Mouse (Mus musculus) midbrain, embryonic 15.5 days (tissue): ENCODE measurements around the gene Tomm34. TPM values are rescaled to one million over a fixed set of nuclear protein-coding genes. Genes with fewer than 3 reads are reported as not detected.

ENCODE experiments used
- ATAC-seq: fragments of 200-750 bp; cut with Nextera tagmentation; replicated peaks from 2 replicates; pipeline ENCODE4 v1.8.0; 2017; ENCODE audit warnings: moderate TSS enrichment
- H3K27ac ChIP-seq: fragments of 300-500 bp; sonication (generic); 2 replicates; pipeline ENCODE4 v1.5.1; 2015; ENCODE audit warnings: mild to moderate bottlenecking, inconsistent platforms
- H3K27me3 ChIP-seq: fragments of 300-500 bp; sonication (generic); replicated peaks from 2 replicates; pipeline ENCODE4 v1.6.1; 2015; ENCODE audit warnings: inconsistent platforms
- H3K36me3 ChIP-seq: fragments of 300-500 bp; sonication (generic); replicated peaks from 2 replicates; pipeline ENCODE4 v1.6.1; 2015; ENCODE audit warnings: inconsistent platforms
- H3K4me1 ChIP-seq: fragments of 300-500 bp; sonication (generic); 2 replicates; pipeline ENCODE4 v1.6.1; 2015; ENCODE audit warnings: inconsistent platforms
- H3K4me2 ChIP-seq: fragments of 300-500 bp; sonication (generic); 2 replicates; pipeline ENCODE4 v1.6.1; 2015; ENCODE audit warnings: inconsistent platforms, mild to moderate bottlenecking, moderate library complexity
- H3K4me3 ChIP-seq: fragments of 300-500 bp; sonication (generic); 2 replicates; pipeline ENCODE4 v1.5.1; 2015; ENCODE audit warnings: mild to moderate bottlenecking, inconsistent platforms
- H3K9ac ChIP-seq: fragments of 300-500 bp; sonication (generic); 2 replicates; pipeline ENCODE4 v1.6.1; 2015; ENCODE audit warnings: mild to moderate bottlenecking, inconsistent platforms
- H3K9me3 ChIP-seq: fragments of 300-500 bp; sonication (generic); 2 replicates; pipeline ENCODE4 v1.6.1; 2016; ENCODE audit warnings: inconsistent platforms
- WGBS: fragments of 180-500 bp; shearing (Covaris S2); methylation state at CpG from one replicate; pipeline ENCODE4 v1.1.7; 2015; ENCODE audit warnings: mixed read lengths; 5-methylcytosine and 5-hydroxymethylcytosine counted together
- polyA plus RNA-seq: library from polyadenylated mRNA; unstranded; fragments of >200 nt; fragmentation: Nextera tagmentation; extraction: Ambion mirVana; gene quantifications from 2 replicates; pipeline ENCODE4 v1.2.1, GENCODE M21; 2015

The Tomm34 gene
- polyA plus RNA-seq, 1 experiment from 2014 or later = 52.9 TPM

DNA sequence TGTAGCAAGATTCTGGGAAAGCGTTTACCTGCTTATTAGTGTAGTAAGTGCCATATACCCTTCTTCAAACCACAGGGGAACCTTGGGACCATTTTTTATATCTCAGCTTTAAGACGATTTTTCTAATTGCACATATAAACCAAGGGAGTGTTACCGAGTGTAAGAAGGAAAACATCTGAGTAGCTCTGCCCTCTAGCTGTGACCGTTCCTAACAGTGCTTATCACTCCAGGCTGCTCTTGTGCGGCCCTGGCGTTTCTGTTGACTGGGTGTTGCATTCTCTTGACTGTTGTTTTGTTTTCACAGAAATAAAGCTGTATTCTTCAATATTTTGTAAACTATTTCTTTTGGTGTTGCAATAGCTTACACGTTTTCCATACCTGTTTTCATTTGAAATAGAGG lies 23.2 kb upstream of the Tomm34 start:
- peaks cover 13% of the 10 kb centered on the region for H3K36me3 ChIP-seq
- WGBS = 87% methylated on average over 7 of the region's 7 CpGs

DNA sequence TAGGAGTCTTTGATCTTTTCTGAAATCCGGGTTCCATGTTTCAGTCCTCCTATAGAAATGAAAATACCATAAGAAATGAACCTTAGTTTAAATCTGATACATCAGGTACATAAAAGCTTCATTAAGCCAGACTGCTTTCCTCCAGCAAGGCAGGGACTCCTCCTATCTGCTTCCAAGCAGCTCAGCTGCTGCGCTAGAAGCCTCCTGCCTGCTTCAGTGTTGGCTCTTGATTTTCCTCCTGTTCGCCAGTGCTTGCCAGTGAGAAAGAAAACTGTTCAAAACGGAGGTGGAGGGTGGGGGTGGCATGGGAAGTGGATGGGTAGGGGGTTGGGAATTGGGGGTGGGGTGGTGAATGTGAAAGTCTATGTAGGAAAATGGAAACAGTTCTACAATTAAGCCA lies 18.5 kb upstream of the Tomm34 start:
- WGBS = 89% methylated on average over 4 of the region's 4 CpGs
- H3K9me3 ChIP-seq = no peaks in the 10 kb centered on the region
- H3K4me2 ChIP-seq = no peak overlapping the region
- H3K4me1 ChIP-seq = no peaks in the 10 kb centered on the region
- no peak overlapping the region for H3K27ac ChIP-seq
- peaks cover 28% of the 10 kb centered on the region for H3K36me3 ChIP-seq
- no peaks in the 10 kb centered on the region for H3K27me3 ChIP-seq
- no peak overlapping the region for H3K9ac ChIP-seq
- no peak overlapping the region for H3K4me3 ChIP-seq
- no peak for ATAC-seq

More for the DNA sequence above, 23.2 kb upstream of the Tomm34 start:
- Histone ChIP-seq H3K4me1 (no peaks in the 10 kb centered on the region), H3K9me3 (no peaks in the 10 kb centered on the region), H3K27me3 (no peaks in the 10 kb centered on the region), H3K4me2 (no peak overlapping the region), H3K9ac (no peak overlapping the region), H3K4me3 (no peak overlapping the region), H3K27ac (no peak overlapping the region)
- no peak for ATAC-seq

DNA sequence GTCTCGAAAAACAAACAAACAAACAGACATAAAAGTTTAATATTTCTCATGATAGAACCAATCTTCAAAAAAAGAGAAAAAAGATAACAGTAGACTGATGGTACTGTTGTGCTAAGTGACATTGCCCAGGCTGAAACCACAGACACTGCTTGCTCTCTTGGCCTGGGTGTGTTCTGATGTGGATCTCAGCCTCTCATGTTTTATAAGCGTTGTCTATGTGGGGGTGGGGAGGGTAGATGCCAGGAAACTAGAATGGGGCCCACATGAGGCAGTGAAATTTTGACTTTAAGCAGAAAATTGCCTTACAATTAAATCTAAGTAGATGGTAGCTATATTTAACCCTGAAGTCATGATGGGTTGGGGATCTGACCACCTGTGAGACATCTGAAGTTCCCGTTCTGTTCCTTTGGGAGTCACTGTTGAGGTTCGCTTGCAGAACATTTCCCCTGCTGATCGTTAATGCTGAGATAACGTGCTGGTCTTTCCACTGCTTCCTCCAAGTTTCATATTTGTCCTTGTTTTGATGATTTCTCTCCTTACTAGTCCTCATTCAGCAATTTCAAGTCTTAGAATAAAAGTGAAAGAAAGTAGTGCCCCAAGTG lies 16.5 kb upstream of the Tomm34 start:
- Histone ChIP-seq H3K9me3 (no peaks in the 10 kb centered on the region), H3K27ac (no peak overlapping the region), H3K4me3 (no peak overlapping the region), H3K4me2 (no peak overlapping the region), H3K9ac (no peak overlapping the region), H3K36me3 (peaks cover 38% of the 10 kb centered on the region), H3K27me3 (no peaks in the 10 kb centered on the region), H3K4me1 (no peaks in the 10 kb centered on the region)
- no peak for ATAC-seq
- WGBS = 92% methylated on average over 6 of the region's 6 CpGs

DNA sequence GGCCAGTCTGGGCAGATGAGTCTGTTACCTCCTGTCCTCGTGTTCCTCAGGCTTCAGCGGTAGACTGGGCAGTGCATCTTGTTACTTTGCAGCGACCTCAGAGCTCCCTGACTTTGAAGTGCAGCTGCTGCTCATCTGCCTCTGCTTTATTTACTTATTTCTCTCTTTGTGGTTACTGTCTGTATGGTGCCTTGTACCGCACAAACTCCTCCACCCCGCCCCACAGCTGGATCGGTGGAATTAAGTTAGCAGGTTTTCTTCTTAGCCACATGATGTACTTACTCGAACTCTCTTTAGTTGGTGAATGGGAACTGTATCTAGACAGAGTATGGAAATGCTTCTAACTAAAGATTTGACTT lies 13.4 kb upstream of the Tomm34 start:
- Histone ChIP-seq H3K4me1 (no peaks in the 10 kb centered on the region), H3K9ac (no peak overlapping the region), H3K9me3 (no peaks in the 10 kb centered on the region), H3K27me3 (no peaks in the 10 kb centered on the region), H3K27ac (no peak overlapping the region), H3K36me3 (peaks cover 44% of the 10 kb centered on the region), H3K4me2 (no peak overlapping the region), H3K4me3 (no peak overlapping the region)
- ATAC-seq = no peak
- WGBS = 91% methylated on average over 7 of the region's 7 CpGs

DNA sequence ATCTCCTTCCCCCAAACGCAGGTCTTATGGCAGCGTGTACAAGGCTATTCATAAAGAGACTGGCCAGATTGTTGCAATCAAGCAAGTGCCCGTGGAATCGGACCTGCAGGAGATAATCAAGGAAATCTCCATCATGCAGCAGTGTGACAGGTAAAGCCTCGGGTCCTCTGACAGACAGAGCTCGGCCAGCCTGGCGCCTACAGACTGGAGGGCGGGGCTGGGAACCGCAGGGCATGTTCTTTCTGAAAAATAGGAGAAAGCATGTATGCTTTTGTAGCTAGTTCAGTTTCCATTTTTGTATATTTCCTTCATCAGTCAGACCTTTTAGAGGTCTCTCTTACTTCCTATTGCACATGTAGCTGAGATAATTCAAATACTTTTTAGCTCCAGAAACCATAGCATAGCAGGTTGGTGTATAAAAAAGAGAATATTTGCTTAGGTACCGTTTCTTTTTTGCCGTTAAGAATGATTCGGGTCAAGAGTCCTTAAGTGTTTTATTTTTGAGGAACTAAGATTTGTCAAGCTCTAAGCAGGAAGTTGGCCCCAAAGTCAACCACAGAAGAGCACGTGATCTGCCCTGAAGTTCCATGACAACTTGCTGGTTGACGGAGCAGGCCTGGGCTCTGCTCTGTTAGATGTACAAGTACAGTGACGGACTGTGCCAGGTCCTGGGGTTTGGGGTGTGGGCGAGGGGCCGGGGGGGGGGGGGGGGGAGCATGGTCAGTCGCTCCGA lies 12.8 kb upstream of the Tomm34 start:
- Histone ChIP-seq H3K4me2 (no peak overlapping the region), H3K36me3 (peaks cover 40% of the 10 kb centered on the region), H3K4me3 (no peak overlapping the region), H3K9ac (no peak overlapping the region), H3K27ac (no peak overlapping the region), H3K4me1 (no peaks in the 10 kb centered on the region), H3K27me3 (no peaks in the 10 kb centered on the region), H3K9me3 (no peaks in the 10 kb centered on the region)
- WGBS = 92% methylated on average over 19 of the region's 19 CpGs
- no peak for ATAC-seq

GRCm38 (mm10) chr2:164082175-164082574 lies 11.2 kb upstream of the Tomm34 start:
- Histone ChIP-seq H3K9ac (no peak overlapping the region), H3K9me3 (no peaks in the 10 kb centered on the region), H3K4me1 (no peaks in the 10 kb centered on the region), H3K4me3 (no peak overlapping the region), H3K36me3 (peaks cover 30% of the 10 kb centered on the region), H3K27me3 (no peaks in the 10 kb centered on the region), H3K4me2 (no peak overlapping the region), H3K27ac (no peak overlapping the region)
- 97% methylated on average over 10 of the region's 10 CpGs for WGBS
- ATAC-seq = no peak

GRCm38 (mm10) chr2:164081577-164081976 lies 10.6 kb upstream of the Tomm34 start:
- WGBS = 97% methylated on average over 10 of the region's 10 CpGs
- Histone ChIP-seq H3K4me1 (no peaks in the 10 kb centered on the region), H3K27me3 (no peaks in the 10 kb centered on the region), H3K4me2 (no peak overlapping the region), H3K9ac (no peak overlapping the region), H3K27ac (no peak overlapping the region), H3K4me3 (no peak overlapping the region), H3K9me3 (no peaks in the 10 kb centered on the region), H3K36me3 (peaks cover 24% of the 10 kb centered on the region)
- no peak for ATAC-seq

GRCm38 (mm10) chr2:164079488-164079887 lies 8.5 kb upstream of the Tomm34 start:
- Histone ChIP-seq H3K4me1 (peaks cover 12% of the 10 kb centered on the region), H3K27ac (no peak overlapping the region), H3K4me2 (no peak overlapping the region), H3K36me3 (peaks cover 20% of the 10 kb centered on the region; the same call in 1 of the 2 replicates), H3K9me3 (no peaks in the 10 kb centered on the region), H3K4me3 (no peak overlapping the region), H3K9ac (no peak overlapping the region), H3K27me3 (no peaks in the 10 kb centered on the region)
- 93% methylated on average over 6 of the region's 6 CpGs for WGBS
- ATAC-seq = no peak

DNA sequence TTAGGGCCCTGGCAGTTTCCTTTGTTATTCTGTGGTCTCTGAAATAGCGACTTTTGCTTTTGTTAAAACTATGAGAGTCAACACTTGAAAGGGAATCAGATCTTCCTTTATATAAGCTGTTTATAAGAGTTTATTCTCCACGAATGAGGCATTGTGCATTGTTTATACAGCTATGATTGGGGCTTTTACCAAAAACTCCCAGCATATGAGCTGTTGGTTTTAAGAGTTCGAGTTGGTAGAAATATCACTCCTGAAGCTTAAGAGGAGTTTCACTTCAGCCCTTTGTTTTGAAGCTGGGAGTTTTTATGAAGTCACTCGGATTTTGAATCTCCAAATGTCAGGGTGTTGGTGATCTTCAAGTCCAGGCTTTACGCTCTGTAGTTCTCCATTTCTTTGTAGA lies 6.9 kb upstream of the Tomm34 start:
- 86% methylated on average over 5 of the region's 5 CpGs for WGBS
- peaks cover 13% of the 10 kb centered on the region for H3K4me1 ChIP-seq
- no peaks in the 10 kb centered on the region for H3K9me3 ChIP-seq
- no peak overlapping the region for H3K27ac ChIP-seq
- H3K9ac ChIP-seq = no peak overlapping the region
- no peak overlapping the region for H3K4me3 ChIP-seq
- no peak for ATAC-seq
- H3K27me3 ChIP-seq = no peaks in the 10 kb centered on the region
- no peak overlapping the region for H3K4me2 ChIP-seq
- peaks cover 12% of the 10 kb centered on the region; the same call in 1 of the 2 replicates for H3K36me3 ChIP-seq

DNA sequence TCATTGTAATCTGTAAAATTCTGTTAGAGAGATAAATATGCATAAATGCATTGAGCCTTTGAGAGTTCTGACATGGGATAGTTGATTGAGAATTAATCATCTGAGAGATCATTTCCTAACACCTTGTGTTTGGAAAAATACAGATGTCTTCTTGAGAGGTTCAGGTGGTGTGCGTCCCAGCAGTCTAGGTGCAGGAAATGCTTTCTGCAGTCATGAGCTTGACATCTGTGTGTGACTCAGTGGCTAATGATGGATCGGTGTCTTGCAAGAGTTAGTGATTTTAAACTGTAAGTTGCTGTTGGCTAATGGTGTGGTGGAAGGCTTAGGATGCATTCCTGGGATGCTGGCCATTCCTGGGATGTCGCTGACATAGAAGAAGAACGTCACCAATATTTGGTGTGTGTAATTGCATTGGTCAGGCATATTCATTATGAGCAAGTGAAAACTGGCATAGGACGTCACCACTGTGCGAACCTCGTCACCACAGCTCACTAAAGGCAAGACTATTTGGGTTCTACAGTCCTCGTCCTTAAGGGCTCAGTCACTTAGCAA lies 6.0 kb upstream of the Tomm34 start:
- no peak overlapping the region for H3K4me2 ChIP-seq
- no peak for ATAC-seq
- no peaks in the 10 kb centered on the region for H3K9me3 ChIP-seq
- no peak overlapping the region for H3K4me3 ChIP-seq
- WGBS = 93% methylated on average over 8 of the region's 8 CpGs
- no peaks in the 10 kb centered on the region for H3K27me3 ChIP-seq
- H3K27ac ChIP-seq = no peak overlapping the region
- H3K36me3 ChIP-seq = peaks cover 5% of the 10 kb centered on the region; the same call in 1 of the 2 replicates
- H3K9ac ChIP-seq = no peak overlapping the region
- peaks cover 13% of the 10 kb centered on the region for H3K4me1 ChIP-seq

GRCm38 (mm10) chr2:164075088-164075487 lies 4.1 kb upstream of the Tomm34 start:
- 63% methylated on average over 5 of the region's 5 CpGs for WGBS
- ATAC-seq = no peak
- Histone ChIP-seq H3K27ac (no peak overlapping the region), H3K36me3 (no peaks in the 10 kb centered on the region; the same call in 1 of the 2 replicates), H3K27me3 (no peaks in the 10 kb centered on the region), H3K9ac (no peak overlapping the region), H3K4me2 (peak overlapping the region; percentile 89), H3K9me3 (no peaks in the 10 kb centered on the region), H3K4me3 (peak overlapping the region; percentile 96), H3K4me1 (peaks cover 14% of the 10 kb centered on the region)

DNA sequence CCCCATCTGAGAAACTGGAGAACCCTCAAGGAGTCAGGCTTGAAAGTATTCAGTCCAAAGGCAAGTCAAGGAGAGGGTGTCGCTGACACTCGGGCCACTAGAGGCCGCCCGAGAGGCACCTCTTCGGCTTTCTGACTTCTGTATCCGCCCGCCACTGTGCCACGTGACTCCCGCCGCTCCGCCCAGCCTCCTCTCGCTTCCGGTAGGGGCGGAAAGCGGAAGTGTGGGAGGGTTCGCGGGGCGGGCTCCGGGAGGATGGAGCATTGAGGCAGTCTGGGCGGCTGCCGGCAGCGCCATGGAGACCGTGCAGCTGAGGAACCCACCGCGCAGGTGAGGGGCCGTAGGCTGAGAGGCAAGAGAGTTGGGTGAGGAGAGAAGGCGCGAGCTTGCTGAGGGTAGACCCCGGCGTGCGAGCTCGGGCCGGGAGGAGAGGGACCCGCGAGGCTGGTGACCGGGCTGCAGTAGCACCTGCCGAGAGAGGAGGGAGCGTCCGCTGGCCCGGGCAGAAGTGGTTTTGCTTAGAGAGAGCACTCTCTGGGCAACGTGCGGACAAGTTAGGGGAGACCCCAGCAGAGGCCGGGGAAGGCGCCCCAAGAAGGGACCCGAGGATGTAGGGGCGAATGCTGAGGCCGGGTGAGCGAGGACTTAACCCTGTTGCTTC lies 3.1 kb upstream of the Tomm34 start:
- H3K27ac ChIP-seq = peak overlapping the region; percentile 73
- peak overlapping the region; percentile 84 for H3K9ac ChIP-seq
- peak; percentile 83 for ATAC-seq
- no peaks in the 10 kb centered on the region for H3K27me3 ChIP-seq
- H3K4me1 ChIP-seq = peaks cover 25% of the 10 kb centered on the region
- H3K4me2 ChIP-seq = peak overlapping the region; percentile 89
- H3K36me3 ChIP-seq = no peaks in the 10 kb centered on the region
- H3K4me3 ChIP-seq = peak overlapping the region; percentile 96
- under 1% methylated on average over 48 of the region's 48 CpGs for WGBS
- no peaks in the 10 kb centered on the region for H3K9me3 ChIP-seq
